Mouse (Mus musculus) heart, adult 2 months (tissue): ENCODE results near the gene Atp5f1. TPM values are rescaled to one million over a fixed set of nuclear protein-coding genes. Genes with fewer than 3 reads are reported as not detected.

Experiments used
- DNase-seq, 2 experiments: peaks; one replicate each; pipeline ENCODE4 v3.0.0; 2021
- H3K27ac ChIP-seq: fragments of 200-600 bp; 2 replicates; pipeline ENCODE4 v1.8.1; 2022
- H3K27me3 ChIP-seq: fragments of 200-500 bp; 2 replicates; pipeline ENCODE4 v1.6.1; 2012; ENCODE audit warnings: mild to moderate bottlenecking, low read length, inconsistent platforms, mixed read lengths; ENCODE audit not compliant: control insufficient read depth, insufficient read depth
- H3K36me3 ChIP-seq: fragments of 200-500 bp; 2 replicates; pipeline ENCODE4 v1.6.1; 2012; ENCODE audit warnings: low read length, inconsistent platforms; ENCODE audit not compliant: control insufficient read depth, insufficient read depth
- H3K4me1 ChIP-seq: fragments of 200-500 bp; 2 replicates; pipeline ENCODE4 v1.6.1; 2011; ENCODE audit warnings: low read length; ENCODE audit not compliant: control insufficient read depth, insufficient read depth
- H3K4me3 ChIP-seq: fragments of 200-600 bp; 2 replicates; pipeline ENCODE4 v1.8.1; 2022
- H3K79me2 ChIP-seq: fragments of 200-500 bp; replicated peaks from 2 replicates; pipeline ENCODE4 v1.6.1; 2012; ENCODE audit warnings: mild to moderate bottlenecking, inconsistent platforms, low read length, moderate library complexity, mixed read lengths; ENCODE audit not compliant: control insufficient read depth, insufficient read depth
- H3K9ac ChIP-seq: fragments of 200-500 bp; 2 replicates; pipeline ENCODE4 v1.6.1; 2012; ENCODE audit warnings: low read depth, mild to moderate bottlenecking, control low read depth, inconsistent platforms, low read length, mixed read lengths
- CTCF ChIP-seq: fragments of 200-600 bp; IDR thresholded peaks from 2 replicates; pipeline ENCODE4 v1.8.1; 2022; ENCODE audit warnings: antibody characterized with exemption, mild to moderate bottlenecking, moderate library complexity
- EP300 ChIP-seq: fragments of 200-500 bp; IDR thresholded peaks from 2 replicates; pipeline ENCODE4 v1.6.1; 2011; ENCODE audit warnings: low read depth, low read length, control low read depth; ENCODE audit not compliant: insufficient read depth
- POLR2A ChIP-seq: fragments of 200-500 bp; IDR thresholded peaks from 2 replicates; pipeline ENCODE4 v1.6.1; 2011; ENCODE audit warnings: mild to moderate bottlenecking, low read depth, low read length, control low read depth; ENCODE audit not compliant: insufficient read depth
- WGBS: fragments of 180-500 bp; shearing (Covaris S2); methylation state at CpG from one replicate; pipeline ENCODE4 v1.1.7; 2018; 5-methylcytosine and 5-hydroxymethylcytosine counted together
- intact Hi-C: fragments of 180-260 bp; cut with DNase I; formaldehyde crosslinking; loops from one replicate; pipeline ENCODE4 v1.15.1; 2025
- polyA plus RNA-seq: library from polyadenylated mRNA; depleted of rRNA; stranded (reverse); fragments of >200 nt; gene quantifications from 2 replicates; pipeline ENCODE4 v1.2.3, GENCODE M21; 2012; rRNA removed
- total RNA-seq, 2 experiments: library from RNA; stranded (reverse); gene quantifications; 2 replicates each; pipeline ENCODE4 v1.2.3; 2021

Atp5f1 gene
- total and polyA plus RNA-seq, 3 experiments: 478 to 1,219 (median 1,076) TPM

GRCm38 (mm10) chr3:105894601-105895592 is 65.0 kb downstream of the Atp5f1 start:
- Histone ChIP-seq H3K36me3 (peaks cover 9% of the 10 kb centered on the region; the same call in 1 of the 2 replicates), H3K27me3 (no peaks in the 10 kb centered on the region), H3K4me3 (no peak overlapping the region), H3K79me2 (no peaks in the 10 kb centered on the region), H3K27ac (peak overlapping the region; percentile 92), H3K4me1 (peaks cover 43% of the 10 kb centered on the region), H3K9ac (peak overlapping the region; percentile 61)
- 18% methylated on average over 23 of the region's 23 CpGs for WGBS
- peak; percentile 92 to 94 for DNase-seq
- peak; percentile 99 for TF ChIP-seq EP300
- 0 out of 2 replicates have a peak, but pooled peaks have one; percentile 16 for TF ChIP-seq POLR2A
- TF ChIP-seq CTCF: no peak; the same call in 1 of the 2 replicates
- intact Hi-C loops: loop anchor here (1.0 to 2.0 kb wide), 3 partner anchors 94 to 208 kb away; partner anchors contain the start of genes Ddx20 and Rap1a

- peak; percentile 74 to 87 for DNase-seq
- Histone ChIP-seq H3K9ac (no peak overlapping the region), H3K79me2 (no peaks in the 10 kb centered on the region), H3K4me1 (peaks cover 37% of the 10 kb centered on the region), H3K36me3 (peaks cover 9% of the 10 kb centered on the region; the same call in 1 of the 2 replicates), H3K27ac (peak overlapping the region; percentile 92), H3K4me3 (no peak overlapping the region), H3K27me3 (no peaks in the 10 kb centered on the region)
- 31% methylated on average over 6 of the region's 6 CpGs for WGBS
- intact Hi-C loops: loop anchor here (1.0 to 2.0 kb wide), 3 partner anchors 15 to 93 kb away; partner anchors contain the start of gene Rap1a
- TF ChIP-seq EP300 (peak; percentile 85), CTCF (no peak)
Measured at GRCm38 (mm10) chr3:105893941-105894391, 65.9 kb downstream of the Atp5f1 start.

Other genes starting within 250 kb of the Atp5f1 start
- 100 to 1,000 TPM; 101 to 113 TPM for gene Rap1a, start 158.8 kb downstream of the Atp5f1 start, total RNA-seq
- gene Rap1a, start 158.8 kb downstream of the Atp5f1 start, polyA plus RNA-seq: 12.8 and 34.5 TPM in 2 replicates
- not detected for gene Adora3, start 89.2 kb downstream of the Atp5f1 start, total RNA-seq
- 0.37 and 0.94 TPM in 2 replicates for gene Adora3, start 89.2 kb downstream of the Atp5f1 start, polyA plus RNA-seq
- under 1 TPM in 1 of 2 experiments, not detected in 1; 0.31 TPM for gene Tmigd3, start 89.2 kb downstream of the Atp5f1 start, total RNA-seq
- gene Tmigd3, start 89.2 kb downstream of the Atp5f1 start, polyA plus RNA-seq: 0.35 TPM in 1 of 2 replicates, not detected in the other
- 1 to 10 TPM in 1 of 2 experiments, under 1 TPM in 1; 0.97 to 2.3 TPM for gene I830077J02Rik, start 27.4 kb downstream of the Atp5f1 start, total RNA-seq
- 0.72 and 0.76 TPM in 2 replicates for gene I830077J02Rik, start 27.4 kb downstream of the Atp5f1 start, polyA plus RNA-seq
- 10 to 100 TPM; 37.8 to 39.6 TPM for gene Wdr77, start 730 bp downstream of the Atp5f1 start, total RNA-seq
- gene Wdr77, start 730 bp downstream of the Atp5f1 start, polyA plus RNA-seq: 40.9 and 58.5 TPM in 2 replicates
- under 1 TPM; 0.16 to 0.34 TPM for gene Ovgp1, start 13.6 kb upstream of the Atp5f1 start, total RNA-seq
- gene Ovgp1, start 13.6 kb upstream of the Atp5f1 start, polyA plus RNA-seq: 0.98 and 1.4 TPM in 2 replicates
- not detected for gene Pifo, start 54.5 kb upstream of the Atp5f1 start, total RNA-seq
- 0.20 TPM in 1 of 2 replicates, not detected in the other for gene Pifo, start 54.5 kb upstream of the Atp5f1 start, polyA plus RNA-seq
- not detected for gene Chil5, start 72.7 kb upstream of the Atp5f1 start, total RNA-seq
- gene Chil5, start 72.7 kb upstream of the Atp5f1 start, polyA plus RNA-seq: 0.12 TPM in 1 of 2 replicates, not detected in the other
- not detected for gene Chia1, start 153.1 kb upstream of the Atp5f1 start, total RNA-seq
- gene Chia1, start 153.1 kb upstream of the Atp5f1 start, polyA plus RNA-seq: 0.31 TPM in 1 of 2 replicates, not detected in the other
- 1 to 10 TPM in 1 of 2 experiments, under 1 TPM in 1; 0.18 to 1.0 TPM for gene Chil3, start 207.5 kb upstream of the Atp5f1 start, total RNA-seq
- 0.32 and 1.3 TPM in 2 replicates for gene Chil3, start 207.5 kb upstream of the Atp5f1 start, polyA plus RNA-seq